Mouse (Mus musculus) E14TG2a.4 (cell line): Measurements from ENCODE around the gene Usp5.

Source experiments
- CTCF ChIP-seq: conservative IDR thresholded peaks from 2 replicates; pipeline ENCODE4 v1.5.1; 2014; ENCODE audit warnings: low read length
- NANOG ChIP-seq: IDR thresholded peaks from 2 replicates; pipeline ENCODE4 v1.6.1; 2014; ENCODE audit warnings: borderline replicate concordance, low read length, mixed read lengths
- POU5F1 ChIP-seq: IDR thresholded peaks from 2 replicates; pipeline ENCODE4 v1.6.1; 2014; ENCODE audit warnings: low read length, borderline replicate concordance

GRCm38 (mm10) chr6:124858561-124859318, 29.5 kb upstream of the Usp5 start:
- TF ChIP-seq CTCF, result no peak
- no peak for TF ChIP-seq NANOG
- TF ChIP-seq POU5F1, result no peak
